Mouse (Mus musculus): ENCODE data around the gene Misp.
A peak's percentile ranks its signal among the peaks of the same experiment; 100 is the strongest.

Gene Misp

DNA sequence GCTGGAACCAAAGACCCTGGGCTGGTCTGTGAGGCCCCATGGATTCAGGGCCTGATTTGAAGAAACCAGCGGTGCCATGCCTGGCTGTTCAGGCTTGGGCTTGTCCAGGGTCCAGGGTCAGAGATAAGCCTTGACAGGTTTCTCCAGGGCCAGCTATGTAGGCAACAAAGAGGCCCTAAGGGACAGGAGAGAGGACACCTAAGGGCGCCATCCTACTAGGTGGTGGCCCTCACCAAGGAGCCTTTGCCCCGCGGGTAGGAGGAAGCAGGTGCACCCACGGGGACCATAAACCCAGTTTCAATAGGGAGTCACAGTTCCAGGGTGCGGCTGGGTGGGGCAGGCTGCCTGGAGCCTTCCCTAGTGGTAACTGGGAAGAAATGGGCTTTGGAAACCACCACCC lies 2.2 kb downstream of the Misp start:
- no peak for DNase-seq

GRCm38 (mm10) chr10:79824413-79824812 lies 3.6 kb downstream of the Misp start:
- no peak for DNase-seq

GRCm38 (mm10) chr10:79831583-79831982 lies 10.8 kb downstream of the Misp start:
- DNase-seq = no peak

DNA sequence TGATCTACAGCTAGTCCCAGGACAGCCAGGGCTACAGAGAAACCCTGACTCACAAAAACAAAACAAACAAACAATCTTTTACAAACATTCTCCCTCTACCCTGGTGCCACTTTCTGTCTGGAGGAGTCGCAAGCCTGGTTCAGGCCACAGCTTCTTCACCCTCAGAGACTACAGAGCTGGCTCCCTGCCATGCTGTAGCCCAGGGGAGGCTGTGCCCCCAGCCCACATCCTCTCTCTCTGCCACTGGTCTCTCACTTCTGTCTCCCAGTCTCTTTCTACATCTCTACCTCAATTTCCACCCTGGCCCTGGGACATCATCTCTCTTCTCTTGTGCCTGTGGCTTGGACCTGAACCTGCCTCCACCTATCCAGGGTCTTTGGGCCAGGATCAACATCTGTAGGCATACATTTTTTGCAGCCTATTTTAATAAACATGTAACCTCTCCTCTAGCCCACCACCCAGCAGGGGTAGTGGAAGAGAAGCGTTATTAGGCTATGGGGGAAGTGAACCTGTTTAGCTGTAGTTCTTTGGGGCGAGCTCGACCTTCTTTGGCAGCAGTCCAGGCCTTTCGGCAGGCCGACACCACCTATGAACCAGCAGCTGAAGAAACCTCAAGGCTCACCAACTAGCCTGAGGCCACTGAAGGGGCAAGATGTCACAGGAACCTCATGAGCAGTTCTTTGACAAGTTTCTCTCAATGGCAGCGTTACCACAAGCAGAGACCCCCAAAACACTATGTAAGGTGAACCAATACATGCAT lies 11.4 kb downstream of the Misp start:
- peak in 1 of 2 experiments; percentile 12 for DNase-seq

DNA sequence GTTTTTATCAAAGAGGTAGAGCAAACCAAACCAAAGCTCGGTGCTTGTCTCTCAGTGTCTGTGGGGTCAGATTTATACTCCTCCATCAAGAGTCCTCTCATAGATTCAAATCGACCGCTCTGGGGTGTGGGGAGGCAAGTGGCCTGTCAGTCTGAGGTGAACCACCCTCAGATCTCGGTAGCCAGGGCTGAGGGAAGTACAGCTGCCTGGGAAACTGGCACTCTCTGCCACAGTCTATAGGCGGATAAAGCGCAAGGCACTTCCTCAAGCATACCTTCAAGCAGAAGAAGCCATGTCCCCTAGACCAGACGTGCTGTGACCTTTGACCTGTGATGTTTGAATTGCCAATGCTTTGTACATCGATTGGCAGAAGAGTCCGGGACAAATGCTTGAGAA lies 12.0 kb downstream of the Misp start:
- no peak for DNase-seq

DNA sequence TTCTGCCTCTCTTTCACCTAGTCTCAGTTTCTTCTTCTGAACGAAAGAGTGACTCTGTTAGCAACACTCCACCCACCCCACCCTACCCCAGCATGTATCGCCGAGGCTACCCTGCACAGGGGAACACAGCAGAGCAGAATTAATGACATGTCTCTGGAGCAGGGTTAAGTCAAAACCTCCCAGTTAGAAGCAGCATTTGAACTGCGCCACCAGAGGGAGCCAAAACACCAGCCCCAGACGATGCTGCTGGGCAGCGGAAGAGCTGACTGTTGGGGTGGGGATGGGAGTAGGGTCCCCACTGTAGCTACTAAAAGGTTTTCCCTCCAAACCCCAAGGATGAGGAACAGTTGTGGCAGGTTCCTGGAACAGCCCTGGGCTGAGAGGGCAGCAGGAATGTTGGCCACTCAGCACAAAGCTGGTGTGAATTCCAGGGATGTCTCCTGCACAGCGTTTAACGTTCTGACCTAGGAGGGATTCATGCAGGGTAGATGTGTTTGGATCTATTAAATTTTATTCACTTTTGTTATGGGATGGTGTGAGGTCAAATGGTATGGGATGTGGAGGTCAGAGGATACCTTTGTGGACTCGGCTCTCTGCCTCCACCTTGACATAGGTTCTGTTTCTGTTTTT lies 14.1 kb downstream of the Misp start:
- peak; percentile 90 for DNase-seq

DNA sequence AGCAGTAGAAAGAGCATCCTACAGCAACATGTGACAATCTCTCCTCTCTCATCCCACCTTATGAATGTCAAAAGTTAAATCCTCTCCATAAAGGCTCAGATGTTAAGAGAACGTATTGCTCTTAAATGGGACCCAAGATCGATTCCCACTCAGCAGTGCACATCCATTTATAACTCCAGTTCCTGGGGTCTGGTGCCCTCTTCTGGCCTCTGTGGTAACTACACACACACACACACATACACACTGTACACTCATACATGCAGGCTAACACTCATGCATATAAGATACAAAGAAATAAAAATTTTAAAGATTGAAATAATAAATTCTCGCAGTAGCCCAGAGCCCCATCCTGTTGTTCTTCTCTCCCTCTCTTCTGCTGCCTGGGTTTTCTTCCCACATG lies 16.1 kb downstream of the Misp start:
- DNase-seq = no peak

- peak in 1 of 2 experiments; percentile 32 for DNase-seq
Measured at GRCm38 (mm10) chr10:79838151-79838550, 17.4 kb downstream of the Misp start.

GRCm38 (mm10) chr10:79840091-79840490 lies 19.3 kb downstream of the Misp start:
- DNase-seq = no peak

DNA sequence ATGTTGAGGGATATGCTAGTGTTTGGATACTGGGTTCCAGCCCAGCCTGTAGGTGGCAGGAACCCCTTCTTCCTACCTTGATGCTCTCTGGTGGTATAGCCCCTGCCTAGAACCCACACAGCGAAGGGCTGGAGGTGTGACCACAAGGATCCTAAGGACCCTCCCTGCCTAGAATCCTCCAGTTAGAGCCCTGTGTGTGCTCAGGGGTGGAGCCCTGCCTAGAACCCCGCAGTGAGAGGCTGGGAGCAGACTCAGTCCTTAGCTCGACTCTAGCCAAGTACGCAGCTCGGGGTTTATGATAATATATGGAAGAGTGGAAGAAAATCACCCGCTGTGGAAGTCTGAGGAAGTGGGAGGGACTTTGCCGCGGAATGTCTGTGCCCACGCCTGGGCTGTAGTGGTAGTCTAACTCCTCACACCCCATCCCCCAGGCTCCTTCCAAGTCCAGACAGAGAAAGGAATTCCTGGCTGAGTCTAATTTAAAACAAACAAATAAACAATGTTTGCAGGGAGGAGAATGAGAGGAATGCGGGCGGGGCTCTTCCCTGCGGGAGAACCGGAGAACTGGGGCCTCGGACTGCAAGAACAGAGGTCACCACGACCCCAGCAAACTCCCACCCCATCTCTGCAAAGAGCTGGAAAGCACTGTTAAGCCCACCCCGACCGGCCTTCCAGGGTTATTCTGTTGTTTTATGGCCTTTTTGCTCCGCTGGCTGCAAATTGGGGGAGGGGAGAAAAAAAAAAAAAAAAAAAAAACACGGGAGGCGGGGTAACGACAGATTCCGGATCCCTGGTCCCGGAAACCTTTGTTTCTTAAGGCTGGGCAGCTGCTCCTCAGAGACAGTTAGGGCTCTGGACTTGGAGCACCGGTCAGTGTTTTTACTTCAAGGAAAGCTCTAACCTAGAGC lies 20.1 kb downstream of the Misp start:
- peak; percentile 82 to 91 for DNase-seq

GRCm38 (mm10) chr10:79842322-79842721 lies 21.5 kb downstream of the Misp start:
- DNase-seq = no peak

DNA sequence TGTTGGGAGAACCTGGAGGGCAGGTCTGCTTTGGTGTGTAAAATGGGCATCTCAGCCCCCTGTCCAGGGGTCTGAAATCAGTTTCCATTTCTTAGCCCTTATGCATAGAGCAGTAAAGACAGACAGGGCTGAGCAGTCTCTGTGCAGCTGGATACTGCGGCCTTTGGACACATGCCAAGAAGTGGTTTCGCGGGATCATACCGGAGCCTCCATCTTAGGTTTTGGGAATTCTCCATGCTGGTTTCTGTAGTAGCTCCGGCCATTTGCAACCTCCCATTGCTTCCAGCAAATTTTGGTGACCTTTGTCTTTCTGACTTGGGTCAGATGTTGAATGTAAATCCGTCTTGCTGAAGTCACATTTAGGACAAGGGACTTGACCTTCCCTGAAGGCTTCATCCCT lies 22.7 kb downstream of the Misp start:
- DNase-seq = peak; percentile 71 to 78

DNA sequence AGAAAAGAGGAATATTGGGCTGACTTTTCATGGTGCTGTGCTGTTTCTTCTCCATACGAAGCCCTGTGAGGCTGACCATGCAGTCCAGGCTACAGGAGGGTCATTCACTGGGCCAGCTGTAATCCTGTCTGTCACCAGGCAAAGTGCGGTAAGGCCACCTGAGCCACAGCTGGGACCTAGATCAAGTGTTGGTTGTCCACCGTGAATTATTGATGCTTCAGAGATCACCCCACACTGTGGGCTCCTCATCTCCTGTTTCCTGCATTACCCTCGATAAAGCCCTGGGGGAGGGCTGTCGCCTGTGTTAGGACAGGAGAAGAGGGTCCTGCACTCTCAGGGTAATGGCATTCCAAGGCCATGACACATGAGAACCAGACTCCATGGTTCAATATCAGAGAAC lies 25.8 kb downstream of the Misp start:
- peak in 1 of 2 experiments; percentile 1 for DNase-seq

DNA sequence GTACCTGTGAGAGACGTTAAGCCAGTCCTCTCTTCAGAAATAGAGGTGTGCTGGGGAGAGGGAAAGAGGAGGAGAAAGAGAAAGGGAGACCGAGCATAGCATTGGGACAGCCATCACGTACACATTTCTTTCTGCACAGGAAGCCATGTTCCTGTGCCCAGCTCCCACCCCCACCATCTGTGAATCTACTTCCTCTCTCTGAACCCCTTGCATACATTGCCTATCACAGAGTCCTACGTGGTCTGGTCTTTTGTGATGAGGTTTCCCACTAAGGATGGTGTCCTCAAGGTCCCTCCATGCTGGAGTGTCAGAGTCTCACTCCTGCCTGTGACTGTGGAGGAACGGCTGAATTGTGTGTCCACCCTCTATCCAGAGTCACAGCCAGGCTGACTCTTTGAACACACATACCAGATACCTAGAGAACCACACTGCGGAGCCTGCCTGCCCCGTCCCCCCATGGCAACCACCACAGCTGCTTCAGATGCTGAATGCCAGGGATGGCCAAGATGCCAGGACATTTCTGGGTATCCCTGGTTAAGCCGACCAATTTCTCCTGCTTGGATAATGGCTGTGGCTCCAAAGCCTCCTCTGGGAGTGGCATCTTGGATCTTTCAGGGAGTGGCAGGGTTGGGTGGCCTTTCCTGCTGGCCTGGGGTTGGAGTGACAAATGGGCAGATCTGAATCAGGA lies 29.3 kb downstream of the Misp start:
- DNase-seq = peak in 1 of 2 experiments; percentile 4

GRCm38 (mm10) chr10:79851653-79852052 lies 30.9 kb downstream of the Misp start:
- DNase-seq = no peak

- peak; percentile 69 to 78 for DNase-seq
Measured at GRCm38 (mm10) chr10:79852107-79852789, 31.5 kb downstream of the Misp start.

- DNase-seq = peak in 1 of 2 experiments; percentile 62
Measured at GRCm38 (mm10) chr10:79852827-79853226, 32.0 kb downstream of the Misp start.

- peak; percentile 99 for DNase-seq
Measured at GRCm38 (mm10) chr10:79853392-79853791, 32.6 kb downstream of the Misp start.

GRCm38 (mm10) chr10:79853860-79854795 lies 33.3 kb downstream of the Misp start, which contains the start of gene Ptbp1:
Gene Ptbp1, plus strand, starts transcription at chr10:79854427.
- peak; percentile 100 for DNase-seq

GRCm38 (mm10) chr10:79854801-79855541 lies 34.2 kb downstream of the Misp start:
- peak; percentile 80 to 89 for DNase-seq
